Mouse (Mus musculus): Measurements from ENCODE around the gene Lsm6. TPM values are rescaled to one million over a fixed set of nuclear protein-coding genes. Genes with fewer than 3 reads are reported as not detected.

Lsm6 gene
- polyA plus RNA-seq, 1 experiment from 2014 or later: 237 TPM

Other genes starting within 250 kb of the Lsm6 start
- 12.0 and 13.7 TPM in 2 replicates for gene Zfp827, start 207.3 kb upstream of the Lsm6 start, polyA plus RNA-seq (2015; fragmentation: Nextera tagmentation; extraction: Ambion mirVana)

Measured in embryonic facial prominence, embryonic 13.5 days (tissue).